Mouse (Mus musculus) urinary bladder, postnatal 25 days (tissue): ENCODE data around the gene Prcc.
"Not testable (repeated sequence)": the region's sequence is repeated elsewhere in the genome, so short reads cannot be mapped to it uniquely, and the experiment has no call there.

Experiments
- DNase-seq: peaks from one replicate; pipeline ENCODE4 v3.0.0; 2022; ENCODE audit warnings: low spot score

The Prcc gene

DNA sequence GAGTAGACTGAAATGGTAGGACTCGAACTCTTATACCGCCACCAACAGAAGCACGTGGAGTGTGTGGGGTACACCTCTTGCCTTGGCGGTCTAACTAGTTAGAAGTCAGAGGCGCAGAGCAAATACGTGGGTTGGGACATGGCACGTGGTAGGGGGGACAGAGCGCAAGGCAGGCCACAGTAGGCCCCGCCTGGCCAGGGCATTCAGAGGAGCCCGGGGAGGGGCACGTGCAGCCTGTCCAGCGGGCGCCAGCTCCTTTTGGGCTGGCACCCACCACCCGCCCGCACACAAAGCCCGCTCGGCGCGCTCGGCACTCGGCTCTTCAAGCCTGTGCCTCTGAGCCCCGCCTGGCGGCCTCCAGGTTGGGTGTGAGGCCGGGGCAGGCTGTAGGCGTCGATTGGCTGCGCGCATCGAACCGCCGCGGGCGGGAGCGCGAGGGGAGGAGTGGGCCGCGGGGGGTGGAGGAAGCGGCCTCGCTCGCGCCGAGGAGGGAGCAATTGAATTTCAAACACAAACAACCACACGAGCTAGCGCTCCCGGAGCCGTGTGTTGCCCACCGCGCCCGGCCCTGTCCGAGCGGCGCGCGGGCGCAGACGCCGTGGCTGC, 20.6 kb upstream of the Prcc start, which contains the start of gene Hdgf:
Hdgf (plus strand) TSS at position 442 of the 606 bp plus-strand sequence.
- DNase-seq: peak; percentile 86

DNA sequence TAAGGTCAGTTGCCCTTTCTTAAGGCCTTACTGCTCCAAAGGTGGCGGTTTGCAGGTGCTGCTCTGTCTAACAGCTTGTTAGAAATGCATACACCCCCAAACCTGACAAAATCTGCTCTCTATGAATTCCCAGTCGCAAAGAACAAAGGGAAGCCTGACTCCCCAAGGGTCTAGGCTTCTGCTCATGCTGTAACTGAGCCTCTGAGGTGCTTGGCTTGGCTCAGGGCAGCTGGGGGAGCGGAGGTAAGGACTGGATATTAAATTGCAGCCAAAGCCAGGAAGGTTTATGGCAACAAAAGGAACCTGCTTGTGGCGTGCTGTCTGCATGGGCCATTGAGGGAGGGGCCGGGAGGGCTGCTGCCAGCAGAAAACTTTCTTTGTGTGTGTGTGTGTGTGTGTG, 18.4 kb upstream of the Prcc start:
- DNase-seq: no peak

DNA sequence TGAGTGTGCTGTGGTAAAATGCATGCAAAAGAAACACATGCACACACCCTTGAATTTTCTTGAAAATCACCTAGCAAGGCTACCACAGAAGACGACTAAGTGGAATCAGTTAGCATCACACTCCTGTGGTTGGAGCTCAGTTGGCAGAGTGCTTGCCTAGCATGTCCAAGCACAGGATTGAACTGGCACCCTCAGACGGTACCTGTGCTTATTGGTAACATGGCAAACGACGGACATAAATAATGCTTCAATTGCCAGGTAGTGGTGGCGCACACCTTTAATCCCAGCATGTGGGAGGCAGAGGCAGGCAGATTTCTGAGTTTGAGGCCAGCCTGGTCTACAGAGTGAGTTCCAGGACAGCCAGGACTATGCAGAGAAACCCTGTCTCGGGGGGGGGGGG, 16.6 kb upstream of the Prcc start:
- DNase-seq: not testable (repeated sequence)

DNA sequence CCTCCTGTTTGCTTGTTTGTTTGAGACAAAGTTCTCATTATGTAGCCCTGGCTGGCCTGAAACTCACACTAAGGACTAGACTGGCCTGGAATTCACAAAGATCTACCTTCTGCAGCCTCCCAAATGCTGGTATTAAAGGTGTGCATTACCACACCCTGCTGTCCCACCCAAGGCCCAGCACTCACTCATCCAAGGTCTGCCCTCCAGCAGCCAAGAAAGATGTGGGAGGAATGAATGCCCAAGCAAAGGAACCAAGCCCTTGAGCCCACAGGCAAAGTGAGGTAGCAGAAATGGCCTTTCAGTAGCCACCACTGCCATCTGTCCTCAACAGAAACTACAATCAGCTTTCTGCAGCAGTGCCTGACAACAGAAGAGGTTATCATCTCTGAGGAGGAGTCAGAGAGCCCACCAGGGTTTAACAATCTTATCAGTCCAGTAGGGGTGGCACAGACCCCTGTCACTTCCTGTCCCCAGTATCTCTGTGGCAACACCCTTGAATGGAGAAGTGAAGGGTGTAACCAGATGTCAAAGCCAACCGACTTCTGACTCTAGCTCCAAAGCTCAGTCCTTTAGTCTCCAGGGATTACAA, 15.7 kb upstream of the Prcc start:
- no peak for DNase-seq

DNA sequence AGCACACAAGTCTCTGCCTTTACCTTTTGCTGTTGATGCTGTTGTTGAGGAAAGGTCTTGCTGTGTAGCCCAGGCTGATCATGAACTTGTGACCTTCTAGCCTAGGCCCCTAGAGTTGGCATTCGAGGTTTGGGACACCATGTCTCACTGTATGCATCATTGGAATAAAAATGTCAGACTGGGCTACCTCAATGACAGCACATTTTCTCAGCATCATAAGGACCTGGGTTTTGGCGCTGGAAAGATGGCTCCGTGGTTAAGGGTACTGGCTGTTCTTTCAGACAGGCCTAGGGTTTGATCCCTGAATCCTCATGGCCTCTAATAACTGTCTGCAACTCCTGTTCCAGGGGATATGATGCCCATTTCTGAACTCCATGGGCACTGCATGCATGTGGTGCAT, 14.4 kb upstream of the Prcc start:
- DNase-seq: no peak

DNA sequence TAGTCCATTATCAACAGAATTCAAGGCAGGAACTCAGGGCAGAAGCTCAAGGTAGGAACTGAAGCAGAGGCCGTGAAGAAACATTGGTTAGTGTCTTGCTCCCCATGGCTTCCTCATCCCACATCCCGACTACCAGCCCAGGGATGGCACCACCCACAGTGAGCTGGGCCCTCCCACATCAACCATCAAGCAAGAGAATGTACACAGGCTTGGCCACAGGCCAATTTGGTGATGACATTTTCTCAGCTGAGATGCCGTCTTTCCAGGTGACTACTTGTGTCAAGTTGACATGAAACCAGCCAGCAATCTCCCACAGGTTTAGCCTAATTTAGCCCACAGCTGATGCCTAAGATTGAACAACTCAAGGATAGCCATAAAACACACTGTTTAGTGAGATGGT, 13.9 kb upstream of the Prcc start:
- DNase-seq: no peak

DNA sequence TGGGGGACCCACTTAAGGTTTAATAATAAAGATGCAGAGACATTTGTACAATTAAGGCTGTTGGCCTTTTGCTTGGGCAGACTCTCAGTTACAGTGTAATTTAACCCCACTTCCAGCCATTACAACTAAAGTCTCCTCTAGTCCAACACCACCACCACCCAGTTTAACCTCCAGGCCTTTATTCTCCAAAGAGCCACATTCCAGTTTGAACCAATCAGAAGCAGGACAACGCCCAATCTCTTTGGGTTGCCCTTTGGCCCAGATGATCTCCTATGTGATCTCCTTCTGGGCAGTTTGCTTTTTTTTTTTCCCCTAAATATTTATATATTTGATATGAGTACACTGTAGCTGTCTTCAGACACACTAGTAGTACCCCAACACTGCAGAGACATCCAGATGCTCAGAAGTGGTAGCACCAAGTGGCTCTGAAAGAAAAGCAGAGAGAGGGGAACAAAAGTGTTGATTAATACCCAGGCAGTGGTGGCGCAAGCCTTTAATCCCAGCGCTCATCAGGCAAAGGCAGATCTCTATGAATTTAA, 8.0 kb upstream of the Prcc start:
- DNase-seq: no peak

DNA sequence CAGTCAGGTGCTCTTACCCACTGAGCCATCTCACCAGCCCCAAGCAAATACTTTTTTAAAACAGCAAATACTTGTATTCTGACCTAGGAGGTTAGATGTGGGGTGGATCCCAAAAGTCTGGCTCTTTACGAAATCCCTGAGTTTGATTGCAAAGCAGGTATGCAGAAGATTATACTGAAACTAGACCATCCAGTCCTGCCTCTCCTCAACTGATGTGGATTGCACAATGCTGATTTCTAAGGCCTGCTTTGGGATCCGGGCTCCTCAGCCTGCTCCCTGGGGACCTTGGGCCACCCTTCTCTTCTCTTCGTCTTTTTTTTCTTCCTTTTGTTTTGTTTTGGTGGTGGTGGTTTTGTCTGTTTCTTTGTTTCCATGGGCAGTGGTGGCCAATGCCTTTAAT, 6.1 kb upstream of the Prcc start:
- DNase-seq: no peak

DNA sequence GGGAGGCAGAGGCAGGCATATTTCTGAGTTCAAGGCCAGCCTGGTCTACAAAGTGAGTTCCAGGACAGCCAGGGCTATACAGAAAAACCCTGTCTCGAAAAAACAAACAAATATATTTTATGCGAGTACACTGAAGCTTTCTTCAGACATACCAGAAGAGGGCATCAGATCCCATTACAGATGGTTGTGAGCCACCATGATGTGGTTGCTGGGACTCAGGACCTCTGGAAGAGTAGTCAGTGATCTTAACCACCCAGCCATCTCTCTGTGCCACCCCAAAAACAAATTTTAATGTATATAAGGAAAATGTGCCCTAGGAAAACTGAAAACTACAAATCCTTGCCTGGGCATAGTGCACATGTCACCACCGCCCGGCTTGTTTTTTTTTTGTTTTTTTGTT, 2.0 kb upstream of the Prcc start:
- DNase-seq: not testable (repeated sequence)

DNA sequence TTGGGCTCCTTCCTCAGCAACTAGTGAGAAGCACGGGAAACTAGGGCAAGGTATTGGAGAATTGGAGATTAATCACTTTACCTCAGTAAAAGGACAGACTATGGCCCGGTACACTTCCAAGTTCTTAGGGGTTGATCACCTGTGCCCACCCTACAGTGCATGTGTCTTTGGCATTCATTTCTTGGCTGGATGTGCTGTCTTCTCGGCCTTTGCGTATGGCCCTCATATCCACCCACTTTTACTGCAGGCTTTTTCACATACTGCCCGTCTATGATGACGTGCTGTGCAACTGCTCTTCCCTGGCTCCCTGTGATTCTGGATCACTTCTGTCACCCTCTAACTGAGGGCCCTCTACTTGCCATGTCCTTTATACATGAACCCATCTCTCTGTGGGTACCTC, 1.0 kb upstream of the Prcc start:
- DNase-seq: no peak

DNA sequence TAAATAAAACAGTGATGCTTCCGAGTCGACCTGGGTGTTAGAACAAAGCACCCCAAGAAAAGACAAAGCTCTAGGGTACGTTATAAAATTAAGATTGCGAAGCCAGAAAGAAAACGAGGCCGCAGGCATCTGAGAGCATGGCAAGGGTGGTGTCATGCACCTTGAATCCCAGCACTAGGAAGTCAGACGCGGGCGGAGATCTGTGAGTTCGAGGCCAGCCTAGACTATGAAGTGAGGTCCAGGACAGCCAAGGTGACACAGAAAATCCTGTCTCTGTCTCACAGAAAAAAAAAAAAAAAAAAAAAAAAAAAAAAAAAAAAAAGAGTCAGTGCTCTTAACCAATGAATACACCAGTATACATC, 577 bp upstream of the Prcc start:
- DNase-seq: peak; percentile 22

DNA sequence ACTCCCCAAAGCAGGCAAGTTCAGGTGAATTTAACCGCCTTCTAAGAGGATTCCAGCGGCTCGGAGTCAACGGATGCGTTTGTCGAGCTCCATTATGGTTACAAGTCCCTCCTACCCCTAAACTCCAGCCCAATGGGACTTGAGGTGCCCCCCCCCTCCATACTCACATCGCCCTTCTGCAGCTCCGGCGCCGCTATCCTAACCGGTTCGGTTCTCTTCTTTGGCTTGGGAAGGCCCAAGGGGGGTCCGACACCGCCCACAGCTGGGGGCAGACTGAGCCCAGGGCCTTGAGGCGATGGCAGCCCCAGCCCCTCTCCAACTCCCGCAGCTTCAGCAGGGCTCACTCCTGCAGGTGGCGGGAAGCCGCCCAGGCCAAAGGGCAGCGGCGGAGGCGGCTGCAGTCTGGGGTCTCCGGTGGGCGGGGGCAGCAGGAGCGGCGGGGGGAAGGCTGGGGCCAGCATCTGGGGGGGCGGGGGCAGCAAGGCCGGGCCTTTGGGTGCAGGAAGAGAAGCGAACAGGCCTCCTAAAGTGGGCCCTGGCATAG, 628 bp downstream of the Prcc start:
- peak; percentile 31 for DNase-seq

DNA sequence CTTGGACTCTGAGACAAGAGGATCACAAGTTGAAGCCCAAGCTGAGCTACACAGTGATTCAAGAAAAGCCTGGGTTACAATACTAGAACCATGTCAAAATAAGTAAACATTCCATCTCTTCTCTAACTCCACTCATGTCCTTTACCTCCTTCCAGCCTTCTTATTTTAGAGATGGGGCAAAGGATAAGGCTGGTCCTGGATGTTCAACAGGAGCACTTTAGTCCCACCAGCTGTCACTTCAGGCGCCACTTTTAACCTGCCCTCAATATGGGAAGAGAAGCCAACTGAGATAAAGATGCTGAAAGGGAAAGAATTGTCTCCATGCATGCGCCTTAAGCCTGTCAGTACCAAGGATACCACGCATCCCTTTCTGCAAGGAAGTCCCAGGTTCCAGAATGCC, 1.1 kb downstream of the Prcc start:
- DNase-seq: no peak

DNA sequence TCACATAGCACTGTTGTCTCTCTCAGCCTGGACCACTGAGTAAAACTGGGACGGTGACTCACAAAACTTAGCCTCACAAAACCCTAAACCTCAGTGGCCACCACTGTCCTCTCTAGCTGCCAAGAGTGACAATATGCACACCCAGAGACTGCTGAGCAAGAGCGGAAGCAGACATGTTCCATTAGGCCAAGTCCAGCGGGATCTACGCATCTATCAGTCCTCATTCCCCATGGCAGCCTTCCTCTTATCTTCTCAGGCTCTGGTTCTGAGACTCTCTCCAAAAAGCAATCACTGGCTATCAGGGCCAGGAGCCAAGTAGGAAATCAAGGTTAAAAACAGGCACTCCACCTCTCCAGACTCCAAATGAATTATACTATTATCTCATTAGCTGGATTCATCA, 7.7 kb downstream of the Prcc start:
- DNase-seq: no peak

DNA sequence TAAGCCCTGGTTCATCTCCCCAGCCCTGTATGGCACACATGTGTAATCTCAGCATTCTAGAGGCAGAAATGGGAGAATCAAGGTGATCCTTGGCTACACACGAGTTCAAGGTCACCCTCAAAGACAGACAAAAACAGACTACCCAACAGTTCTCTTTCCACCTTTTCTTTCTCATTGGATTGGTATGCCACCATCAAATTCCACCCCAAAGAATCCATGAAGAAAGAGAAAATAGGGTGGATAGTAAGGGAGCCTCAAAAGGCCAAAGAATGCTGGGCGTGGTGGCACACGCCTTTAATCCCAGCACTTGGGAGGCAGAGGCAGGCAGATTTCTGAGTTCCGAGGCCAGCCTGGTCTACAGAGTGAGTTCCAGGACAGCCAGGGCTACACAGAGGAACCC, 21.3 kb downstream of the Prcc start:
- DNase-seq: not testable (repeated sequence)

DNA sequence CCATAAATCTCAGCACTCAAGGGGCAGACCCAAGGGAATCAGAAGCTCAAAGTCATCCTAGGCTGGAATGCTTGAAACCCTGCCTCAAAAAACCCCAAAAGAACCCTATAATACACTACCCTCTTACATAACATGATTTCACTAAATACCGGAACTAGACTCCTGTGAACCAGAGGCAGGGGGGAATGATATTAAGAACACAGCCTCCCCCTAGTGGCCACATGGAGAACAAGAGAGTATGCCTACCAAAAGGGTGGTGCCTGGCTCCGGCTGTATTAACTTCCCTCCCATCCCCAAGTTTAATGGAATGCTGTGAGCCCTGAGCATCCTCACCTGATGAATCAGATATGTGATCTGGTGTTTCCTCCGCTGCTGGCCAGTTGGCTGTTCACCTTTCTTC, 25.6 kb downstream of the Prcc start:
- DNase-seq: peak; percentile 52

DNA sequence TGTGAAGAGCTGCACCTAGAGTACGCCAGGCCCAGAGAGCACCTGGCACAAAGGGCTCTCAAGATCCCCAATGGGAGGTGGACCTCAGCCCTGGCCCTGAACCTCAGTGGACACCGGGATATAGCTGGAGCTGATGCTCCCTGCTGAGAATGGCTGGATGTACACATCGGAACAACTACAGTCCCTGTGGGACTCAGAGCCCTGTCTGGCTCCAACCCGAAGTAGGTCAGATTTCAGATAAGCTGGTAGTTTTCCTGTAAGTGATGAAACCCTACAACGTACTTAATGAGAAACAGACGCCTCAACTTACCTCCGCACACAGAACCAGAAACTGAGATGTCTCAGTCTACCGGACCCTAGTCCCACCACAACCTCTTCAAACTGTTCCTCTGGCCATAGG, 27.7 kb downstream of the Prcc start:
- no peak for DNase-seq

DNA sequence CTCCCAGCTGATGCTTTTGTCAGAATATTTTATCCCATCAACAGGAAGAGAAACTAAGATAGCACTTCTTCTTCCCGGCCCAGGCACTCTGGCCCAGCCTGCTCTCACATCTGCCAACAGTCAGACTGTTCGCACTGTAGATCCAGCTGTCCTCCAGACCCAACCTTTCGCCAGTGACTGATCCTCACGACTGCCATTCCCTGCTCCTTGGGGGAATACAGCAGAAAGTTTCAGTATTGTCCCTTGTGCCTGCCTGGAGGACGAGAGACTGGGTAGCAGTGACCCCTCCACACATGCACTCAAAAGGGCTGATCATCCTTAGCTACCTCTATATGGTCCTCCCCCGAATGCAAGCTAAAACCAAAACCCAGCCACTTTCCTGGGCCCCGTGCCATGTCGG, 29.5 kb downstream of the Prcc start:
- DNase-seq: no peak

DNA sequence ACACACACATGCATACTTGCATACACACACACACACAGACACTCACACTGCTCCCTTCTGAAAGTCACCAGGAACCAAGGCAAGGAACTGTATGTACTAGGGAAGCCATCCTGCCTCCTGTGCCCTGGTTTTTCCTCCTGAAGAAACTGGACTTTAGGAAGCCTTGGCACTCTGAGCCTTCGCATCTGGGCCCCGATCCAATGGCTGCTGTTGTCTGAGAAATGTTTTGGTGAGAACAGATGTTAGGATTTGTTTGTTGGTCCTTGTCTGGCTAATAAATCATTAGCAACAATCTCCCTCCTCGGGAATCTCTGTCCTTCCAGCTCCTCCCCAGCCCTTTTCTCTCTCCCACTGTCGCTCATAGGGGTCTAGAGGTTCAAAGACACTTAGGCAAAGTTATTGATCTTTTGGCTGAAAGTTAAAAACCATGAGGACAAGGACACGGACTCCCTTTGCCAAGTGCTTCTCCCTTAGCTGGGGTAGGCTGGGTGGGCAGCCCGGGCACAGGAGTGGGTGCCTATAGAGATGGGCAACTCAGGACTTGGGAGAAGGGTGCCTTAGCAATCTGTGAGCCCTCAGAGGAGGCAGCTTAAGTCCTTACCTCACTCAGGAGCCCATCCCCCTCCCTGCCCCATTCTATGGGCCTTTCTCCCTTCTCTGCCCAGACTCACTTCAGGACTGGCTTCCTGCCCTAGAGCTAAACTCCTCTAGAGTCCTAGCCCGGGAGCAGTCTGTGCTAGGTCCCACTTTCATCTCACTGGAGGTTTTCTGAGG, 30.4 kb downstream of the Prcc start:
- no peak for DNase-seq

DNA sequence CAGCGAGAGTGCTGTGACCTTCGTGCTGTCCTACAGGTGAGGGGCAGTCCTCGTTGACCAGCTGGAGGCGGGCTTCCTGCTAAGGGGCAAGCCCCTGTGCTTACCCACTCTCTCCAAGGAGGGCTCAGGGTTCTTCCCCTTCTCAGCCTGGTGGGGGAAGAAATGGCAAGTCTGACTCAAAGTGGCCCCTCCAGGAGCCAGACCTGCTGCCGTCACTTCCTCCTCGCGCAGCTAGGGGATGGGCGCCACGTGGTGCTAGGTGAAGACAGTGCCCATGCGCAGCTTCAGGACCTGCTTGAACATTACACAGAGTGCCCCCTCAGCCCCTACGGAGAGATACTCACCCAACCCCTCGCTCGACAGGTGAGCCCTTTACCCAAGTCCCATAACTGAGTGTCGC, 36.3 kb downstream of the Prcc start:
- no peak for DNase-seq

DNA sequence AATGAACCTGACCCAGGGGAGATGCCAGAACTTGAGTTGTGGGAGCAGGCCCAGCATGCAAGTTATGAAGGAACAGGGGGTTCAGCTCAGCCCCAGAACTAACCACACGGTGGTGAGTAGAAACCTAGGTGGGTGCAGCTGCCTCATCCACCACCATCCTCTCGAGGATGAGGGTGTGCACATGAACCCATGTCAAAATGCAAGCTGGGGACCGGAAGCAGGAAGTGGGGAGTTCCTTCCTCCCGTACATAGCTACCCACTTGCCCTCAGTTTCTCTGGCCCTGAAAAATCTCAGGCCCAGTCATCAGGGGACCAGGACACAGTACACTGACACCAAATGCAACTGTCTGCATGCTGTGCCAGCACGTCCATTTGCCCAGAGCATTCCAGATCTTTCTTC, 37.7 kb downstream of the Prcc start:
- DNase-seq: no peak

DNA sequence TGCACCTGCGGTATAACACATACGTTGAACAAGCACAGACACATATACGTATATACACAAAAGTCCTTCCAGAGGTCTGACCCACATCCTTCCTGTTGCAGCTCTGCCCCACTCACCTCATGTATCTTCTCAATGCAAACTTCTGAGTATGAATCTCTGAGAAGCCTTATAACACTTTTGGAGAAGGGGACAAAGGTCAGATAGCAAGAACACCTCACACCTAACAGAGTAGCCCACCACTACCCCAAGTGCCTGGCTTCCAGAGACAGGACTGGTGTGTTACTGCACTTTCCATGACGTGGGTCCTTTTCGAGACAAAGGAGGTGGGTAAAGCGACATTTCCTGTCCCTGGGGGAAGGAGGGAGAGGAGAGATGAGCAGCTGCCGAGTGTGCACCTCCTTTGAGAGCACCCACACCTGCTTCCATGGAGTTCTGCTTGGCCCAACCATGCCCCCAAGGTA, 38.7 kb downstream of the Prcc start, which contains the start of gene Sh2d2a:
Sh2d2a (plus strand) TSS at position 106 of the 461 bp plus-strand sequence.
- DNase-seq: no peak

DNA sequence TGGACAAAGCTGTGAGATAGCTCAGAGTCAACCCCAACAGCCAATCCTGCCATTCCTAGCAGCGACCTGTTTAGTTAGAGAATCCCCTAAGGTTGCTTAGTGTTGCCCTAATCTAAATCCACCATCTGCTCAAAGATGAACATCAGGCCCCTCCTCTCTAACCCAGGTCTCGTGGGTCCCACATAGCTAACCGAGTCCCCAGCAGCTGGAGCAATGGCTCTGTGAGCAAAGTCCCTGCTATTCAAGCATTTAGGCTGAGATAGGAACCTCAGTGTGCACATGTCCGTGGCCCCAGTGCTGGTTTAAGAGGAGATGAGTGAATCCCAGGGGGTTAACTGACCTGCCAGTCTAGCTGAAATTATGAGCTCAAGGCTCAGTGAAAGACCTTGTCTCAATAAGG, 39.2 kb downstream of the Prcc start:
- DNase-seq: no peak
